8 mouse cellular contexts compared by ENCODE assay signal in genomic region chr11:59963364-59964162, GRCm38 (mm10). TPM values are rescaled to one million over a fixed set of nuclear protein-coding genes. Genes with fewer than 3 reads are reported as not detected.
DNase-seq lines count a peak whose midpoint lies in the region; ATAC-seq and TF ChIP-seq lines count a peak whose summit lies in the region.

No protein-coding gene starts in this region.

- WGBS in heart, embryonic 13.5 days: 6% methylated on average over 34 of the region's 34 CpGs
- WGBS in liver, embryonic 14.5 days (ENCODE audit: insufficient replicate concordance): 12% methylated on average over 34 of the region's 34 CpGs
- WGBS in stomach, postnatal 0 days: 15% methylated on average over 34 of the region's 34 CpGs

- peaks cover 73% of the 10 kb centered on the region for H3K4me1 ChIP-seq in heart, embryonic 13.5 days
- H3K4me1 ChIP-seq in liver, embryonic 14.5 days (replicated peaks; ENCODE audit: control insufficient read depth in 2 of 2, insufficient read depth in 2 of 2, low read length in 1 of 2): peaks cover 0 to 6% of the 10 kb centered on the region in 2 experiments; a peak in 2 of 4 replicates
- 0 out of 2 replicates have a peak, but pooled peaks cover 2% of the 10 kb centered on the region for H3K4me1 ChIP-seq in stomach, postnatal 0 days (replicated peaks; ENCODE audit: control insufficient read depth, insufficient read depth)

- peaks cover 13% of the 10 kb centered on the region; the same call in 1 of the 2 replicates for H3K27me3 ChIP-seq in heart, embryonic 13.5 days (replicated peaks)
- H3K27me3 ChIP-seq in liver, embryonic 14.5 days (ENCODE audit: control insufficient read depth, insufficient read depth, low read length): peaks cover 19% of the 10 kb centered on the region
- H3K27me3 ChIP-seq in stomach, postnatal 0 days (ENCODE audit: control insufficient read depth, insufficient read depth, low read length): no peaks in the 10 kb centered on the region

- peak overlapping the region; percentile 87 for H3K27ac ChIP-seq in heart, embryonic 13.5 days (replicated peaks)
- no peak overlapping the region for H3K27ac ChIP-seq in liver, embryonic 14.5 days
- no peak overlapping the region for H3K27ac ChIP-seq in stomach, postnatal 0 days (replicated peaks)

- TF ChIP-seq EP300 in liver, embryonic 14.5 days (IDR thresholded peaks at IDR 0.05; ENCODE audit: low read depth): no peak
- TF ChIP-seq EP300 in stomach, postnatal 0 days (optimal IDR thresholded peaks at IDR 0.05): no peak

- H3K4me3 ChIP-seq in heart, embryonic 13.5 days: peak overlapping the region; percentile 57
- H3K4me3 ChIP-seq in liver, embryonic 14.5 days (ENCODE audit: insufficient read depth in 1 of 2, low read depth in 2 of 2, low read length in 2 of 2): peak overlapping the region; percentile 33 to 49; a peak in 3 of 4 replicates
- peak overlapping the region; percentile 46 for H3K4me3 ChIP-seq in stomach, postnatal 0 days (ENCODE audit: low read depth, low read length)

- peaks cover 25% of the 10 kb centered on the region for H3K36me3 ChIP-seq in heart, embryonic 13.5 days
- H3K36me3 ChIP-seq in liver, embryonic 14.5 days (replicated peaks; ENCODE audit: control insufficient read depth, insufficient read depth, low read depth): peaks cover 7% of the 10 kb centered on the region
- H3K36me3 ChIP-seq in stomach, postnatal 0 days (ENCODE audit: control insufficient read depth, insufficient read depth, low read length): peaks cover 9% of the 10 kb centered on the region

- DNase-seq in adrenal gland, adult 2 months: peak; percentile 30
- DNase-seq in adrenal gland, adult 18-20 months (ENCODE audit: low spot score in 2 of 2): no peak
- peak; percentile 23 for DNase-seq in right cerebral cortex, postnatal 4 days
- DNase-seq in right cerebral cortex, postnatal 10 days (ENCODE audit: low spot score in 2 of 2): no peak
- DNase-seq in liver, embryonic 14.5 days (ENCODE audit: low read depth in 3 of 3, low spot score in 3 of 3): no peak
- DNase-seq in stomach, postnatal 0 days (ENCODE audit: low spot score): no peak
- no peak for DNase-seq in gastrocnemius, postnatal 25 days

- peak overlapping the region; percentile 77 for H3K9ac ChIP-seq in heart, embryonic 13.5 days
- no peak overlapping the region for H3K9ac ChIP-seq in liver, embryonic 14.5 days (replicated peaks)
- H3K9ac ChIP-seq in stomach, postnatal 0 days (ENCODE audit: low read length): peak overlapping the region; percentile 52

- peak overlapping the region; percentile 80 for H3K4me2 ChIP-seq in heart, embryonic 13.5 days
- peak overlapping the region; percentile 73 for H3K4me2 ChIP-seq in liver, embryonic 14.5 days (ENCODE audit: low read depth)
- peak overlapping the region; percentile 92 for H3K4me2 ChIP-seq in stomach, postnatal 0 days (replicated peaks; ENCODE audit: low read depth)

- H3K9me3 ChIP-seq in heart, embryonic 13.5 days: no peaks in the 10 kb centered on the region
- H3K9me3 ChIP-seq in liver, embryonic 14.5 days (ENCODE audit: control insufficient read depth, low read length): no peaks in the 10 kb centered on the region
- no peaks in the 10 kb centered on the region for H3K9me3 ChIP-seq in stomach, postnatal 0 days (ENCODE audit: control insufficient read depth, low read length)

- no peak for TF ChIP-seq CTCF in liver, embryonic 14.5 days (IDR thresholded peaks at IDR 0.05; ENCODE audit: low read depth)
- TF ChIP-seq CTCF in stomach, postnatal 0 days (IDR thresholded peaks at IDR 0.05; ENCODE audit: low read depth): no peak

- ATAC-seq in heart, embryonic 13.5 days (ENCODE audit: extremely low read depth, insufficient number of reproducible peaks, low FRiP score, low TSS enrichment): no peak
- ATAC-seq in liver, embryonic 14.5 days (ENCODE audit: insufficient read depth): no peak
- no peak for ATAC-seq in stomach, postnatal 0 days (ENCODE audit: low FRiP score, low TSS enrichment)

RNA-seq across cellular contexts. Expression of gene Rasd1, which starts 1.2 kb away (rescaled TPM):
- total RNA-seq in adrenal gland, adult 2 months (2021): 10 to 100 TPM; 20.7 to 43.3 TPM
- polyA plus RNA-seq in adrenal gland, adult 2 months (2012; rRNA removed): 24.8 and 31.6 TPM in 2 replicates
- 10 to 100 TPM; 17.5 to 20.2 TPM for total RNA-seq in adrenal gland, adult 18-20 months (2021)
- 8.0 and 8.3 TPM in 2 replicates for polyA plus RNA-seq in heart, embryonic 13.5 days (2015; fragmentation: Nextera tagmentation; extraction: Ambion mirVana)
- polyA plus RNA-seq in liver, embryonic 14.5 days (2012; rRNA removed): 0.37 and 0.43 TPM in 2 replicates
- 0.52 and 0.69 TPM in 2 replicates for polyA plus RNA-seq in liver, embryonic 14.5 days (2014; fragmentation: Nextera tagmentation; extraction: Ambion mirVana)
- polyA plus RNA-seq in stomach, postnatal 0 days (2015; fragmentation: Nextera tagmentation; extraction: Ambion mirVana): 1.3 TPM in 2 replicates
- total RNA-seq in gastrocnemius, postnatal 25 days (2021): 1 to 10 TPM in 1 of 2 experiments, under 1 TPM in 1; 0.56 to 3.6 TPM

RNA-seq across cellular contexts. Expression of gene Med9, which starts 15.6 kb away (rescaled TPM):
- total RNA-seq in adrenal gland, adult 2 months (2021): 10 to 100 TPM; 23.4 to 32.5 TPM
- 42.9 and 47.6 TPM in 2 replicates for polyA plus RNA-seq in adrenal gland, adult 2 months (2012; rRNA removed)
- 10 to 100 TPM; 23.3 to 24.3 TPM for total RNA-seq in adrenal gland, adult 18-20 months (2021)
- polyA plus RNA-seq in heart, embryonic 13.5 days (2015; fragmentation: Nextera tagmentation; extraction: Ambion mirVana): 42.6 and 48.2 TPM in 2 replicates
- polyA plus RNA-seq in liver, embryonic 14.5 days (2012; rRNA removed): 9.4 and 11.2 TPM in 2 replicates
- polyA plus RNA-seq in liver, embryonic 14.5 days (2014; fragmentation: Nextera tagmentation; extraction: Ambion mirVana): 15.9 and 18.0 TPM in 2 replicates
- polyA plus RNA-seq in stomach, postnatal 0 days (2015; fragmentation: Nextera tagmentation; extraction: Ambion mirVana): 27.7 and 27.8 TPM in 2 replicates
- 10 to 100 TPM; 15.6 to 16.0 TPM for total RNA-seq in gastrocnemius, postnatal 25 days (2021)

Comparison
In these comparisons a context has a peak if more than half of its experiments do, and no peak if none do; other contexts are left out.
1. DNase-seq: peak in adrenal gland, adult 2 months (single experiment) and right cerebral cortex, postnatal 4 days (single experiment); none in adrenal gland, adult 18-20 months (0 of 2), right cerebral cortex, postnatal 10 days (0 of 2), liver, embryonic 14.5 days (0 of 3), stomach, postnatal 0 days (single experiment) and gastrocnemius, postnatal 25 days (single experiment).
2. Peak in every context shown above with its lines, with median percentiles within 50 percentile points of each other: H3K4me2 ChIP-seq and H3K4me3 ChIP-seq.